Mouse (Mus musculus): ENCODE results near the gene Inmt. TPM values are rescaled to one million over a fixed set of nuclear protein-coding genes. Genes with fewer than 3 reads are reported as not detected.
"Not testable (repeated sequence)": the region's sequence is repeated elsewhere in the genome, so short reads cannot be mapped to it uniquely, and the experiment has no call there.

Gene Inmt
- total RNA-seq (2018; cell fraction: chromatin; rRNA removed) = not detected
- not detected for total RNA-seq (2018; cell fraction: cytosol; rRNA removed)
- total RNA-seq (2018; cell fraction: nucleus; rRNA removed) = not detected
- not detected in 3 replicates for polyA plus RNA-seq (2018)

DNA sequence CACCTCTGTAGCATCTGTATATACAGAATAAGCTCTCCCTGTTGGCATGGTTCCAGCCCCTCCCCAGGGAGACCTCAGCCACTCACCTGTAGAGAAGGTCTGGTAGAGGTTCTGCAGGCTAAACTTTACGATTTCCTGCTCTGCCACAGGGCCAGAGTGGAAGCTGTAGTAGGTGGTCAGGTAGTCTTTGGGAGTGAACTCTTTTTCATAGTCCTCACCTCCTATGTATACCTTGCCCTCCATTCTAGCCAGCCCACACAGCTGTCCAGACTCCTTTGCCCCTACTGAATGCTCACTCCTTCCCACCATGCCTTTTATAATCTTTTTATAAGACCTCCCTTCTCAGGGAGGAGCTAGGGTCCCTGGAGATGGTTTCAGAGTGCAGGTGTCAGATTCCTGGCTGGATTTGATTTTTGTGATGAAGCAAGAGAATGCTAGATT, at the start of gene Inmt:
Gene Inmt (minus strand): TSS at position 303 of the 441 bp plus-strand sequence.
- H3K36me3 ChIP-seq (ENCODE audit: inconsistent target) = no peaks in the 10 kb centered on the region
- no peak within 1 kb of the TSS for H3K27ac ChIP-seq
- H3K79me2 ChIP-seq (ENCODE audit: inconsistent target) = no peaks in the 10 kb centered on the region
- no peak within 1 kb of the TSS for H3K4me3 ChIP-seq (ENCODE audit: inconsistent target)
- WGBS (ENCODE audit: missing documents) = 50% methylated on average over 1 of the region's 1 CpGs

DNA sequence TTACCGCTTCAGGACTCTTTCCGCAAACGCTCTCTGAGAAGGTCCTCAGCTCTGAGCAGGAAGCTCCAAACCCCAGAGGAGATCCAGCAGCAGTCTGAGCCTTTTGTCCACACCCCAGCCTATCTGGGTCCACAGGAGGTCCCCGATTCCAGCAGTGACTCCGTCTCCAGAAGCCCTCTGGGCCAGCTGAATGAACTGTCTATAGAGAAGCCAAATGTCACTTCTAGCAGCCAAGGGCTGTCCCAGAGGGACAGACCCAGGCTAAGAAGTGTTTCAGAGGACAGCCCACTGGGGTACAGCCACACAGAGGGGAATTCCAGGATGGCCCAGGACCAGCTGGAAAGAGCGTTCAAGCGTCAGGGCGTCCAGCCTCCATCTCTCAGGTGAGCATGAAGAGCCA, 49.1 kb upstream of the Inmt start:
- WGBS (ENCODE audit: missing documents) = 98% methylated on average over 8 of the region's 8 CpGs
- Histone ChIP-seq H3K27ac (no peak overlapping the region), H3K79me2 (ENCODE audit: inconsistent target) (no peaks in the 10 kb centered on the region), H3K36me3 (ENCODE audit: inconsistent target) (no peaks in the 10 kb centered on the region), H3K4me3 (ENCODE audit: inconsistent target) (no peak overlapping the region)

DNA sequence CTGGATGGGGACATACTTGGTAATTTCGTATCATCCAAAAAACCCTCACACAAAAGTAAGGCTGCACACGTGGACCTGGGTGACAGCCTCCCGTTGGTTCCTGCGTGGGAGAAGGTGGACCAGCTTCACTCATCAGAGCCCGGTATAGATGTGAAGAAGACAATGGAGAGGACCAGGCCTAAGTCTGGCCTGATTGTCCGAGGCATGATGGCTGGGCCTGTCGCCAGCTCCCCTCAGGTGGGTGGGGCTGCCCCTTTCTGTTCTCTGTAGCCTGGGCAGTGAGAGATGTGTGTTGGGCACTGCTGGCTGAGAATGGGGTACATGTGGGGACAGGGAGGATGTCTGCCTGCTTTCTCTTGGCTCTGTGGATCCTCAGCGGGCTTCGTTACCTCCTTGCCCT, 43.4 kb upstream of the Inmt start:
- H3K79me2 ChIP-seq (ENCODE audit: inconsistent target) = no peaks in the 10 kb centered on the region
- no peaks in the 10 kb centered on the region for H3K36me3 ChIP-seq (ENCODE audit: inconsistent target)
- WGBS (ENCODE audit: missing documents) = 93% methylated on average over 9 of the region's 9 CpGs
- no peak overlapping the region for H3K4me3 ChIP-seq (ENCODE audit: inconsistent target)
- H3K27ac ChIP-seq = no peak overlapping the region

DNA sequence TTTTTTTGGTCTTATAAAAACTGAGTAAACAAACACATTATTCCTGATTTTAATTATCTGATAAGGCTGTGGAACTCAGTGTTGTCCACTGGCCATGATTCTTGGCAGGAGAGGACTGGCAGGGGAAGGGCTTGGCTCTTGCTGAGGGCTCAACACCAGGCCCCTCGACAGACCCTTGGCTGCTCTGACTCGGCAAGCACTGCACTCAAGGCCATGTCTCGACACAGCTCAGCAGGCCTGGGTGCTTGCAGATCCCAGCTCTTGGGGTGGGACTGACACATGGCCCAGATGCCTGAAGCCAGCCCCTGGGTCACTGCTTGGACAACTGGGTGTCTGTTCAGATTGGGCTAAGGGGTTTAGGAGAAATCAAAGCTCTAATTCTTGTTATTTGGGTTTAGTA, 39.7 kb upstream of the Inmt start:
- Histone ChIP-seq H3K27ac (no peak overlapping the region), H3K36me3 (ENCODE audit: inconsistent target) (no peaks in the 10 kb centered on the region)
- 100% methylated on average over 3 of the region's 3 CpGs for WGBS (ENCODE audit: missing documents)

DNA sequence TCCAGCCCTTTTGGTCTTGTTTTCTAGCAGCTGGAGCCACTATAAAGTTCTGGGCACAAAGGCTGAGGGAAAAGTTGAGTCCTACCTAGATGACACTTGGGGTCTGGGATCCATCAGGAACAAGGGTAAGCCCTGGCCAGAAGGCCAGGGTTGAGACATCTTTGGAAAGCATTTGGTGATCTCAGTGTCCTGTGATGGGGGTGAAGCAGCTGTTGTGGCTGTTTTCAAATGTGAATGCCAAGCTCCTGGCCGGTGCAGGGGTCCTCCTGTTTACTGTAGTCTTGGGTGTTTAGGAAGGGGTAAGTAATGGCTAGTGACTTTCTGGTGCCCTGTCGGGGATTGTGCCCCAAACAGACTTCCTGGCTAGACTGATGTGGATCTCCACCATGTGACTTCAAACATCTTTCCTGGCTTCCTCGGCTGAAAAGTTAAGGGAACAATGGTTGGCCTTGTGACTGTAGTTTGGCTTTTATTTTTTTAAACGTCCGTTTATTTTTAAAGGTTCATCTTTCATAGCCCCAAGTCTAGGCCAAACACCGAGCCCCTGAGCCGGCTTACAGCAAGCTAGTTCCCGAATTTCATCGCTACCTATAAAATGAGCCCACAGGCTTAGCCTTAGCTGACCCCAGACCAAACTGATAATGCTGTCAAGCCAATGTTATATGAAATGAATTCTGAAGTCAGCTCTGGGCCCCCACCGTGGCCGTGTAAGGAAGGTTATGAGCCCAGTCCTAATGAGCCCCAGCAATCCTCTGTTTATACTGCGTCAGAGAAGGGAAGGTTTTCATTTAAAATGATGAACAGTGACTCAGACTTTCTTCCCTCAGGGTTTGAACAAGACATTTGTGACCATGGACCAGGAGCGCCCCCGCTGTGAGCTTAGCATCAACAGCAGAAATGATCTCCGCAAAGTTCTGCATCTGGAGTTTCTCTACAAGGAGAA, 35.9 kb upstream of the Inmt start:
- H3K27ac ChIP-seq = no peak overlapping the region
- H3K36me3 ChIP-seq (ENCODE audit: inconsistent target) = no peaks in the 10 kb centered on the region
- 91% methylated on average over 15 of the region's 15 CpGs for WGBS (ENCODE audit: missing documents)
- no peaks in the 10 kb centered on the region for H3K79me2 ChIP-seq (ENCODE audit: inconsistent target)
- no peak overlapping the region for H3K4me3 ChIP-seq (ENCODE audit: inconsistent target)

More for the DNA sequence above, 39.7 kb upstream of the Inmt start:
- H3K79me2 ChIP-seq (ENCODE audit: inconsistent target) = no peaks in the 10 kb centered on the region
- H3K4me3 ChIP-seq (ENCODE audit: inconsistent target) = no peak overlapping the region

DNA sequence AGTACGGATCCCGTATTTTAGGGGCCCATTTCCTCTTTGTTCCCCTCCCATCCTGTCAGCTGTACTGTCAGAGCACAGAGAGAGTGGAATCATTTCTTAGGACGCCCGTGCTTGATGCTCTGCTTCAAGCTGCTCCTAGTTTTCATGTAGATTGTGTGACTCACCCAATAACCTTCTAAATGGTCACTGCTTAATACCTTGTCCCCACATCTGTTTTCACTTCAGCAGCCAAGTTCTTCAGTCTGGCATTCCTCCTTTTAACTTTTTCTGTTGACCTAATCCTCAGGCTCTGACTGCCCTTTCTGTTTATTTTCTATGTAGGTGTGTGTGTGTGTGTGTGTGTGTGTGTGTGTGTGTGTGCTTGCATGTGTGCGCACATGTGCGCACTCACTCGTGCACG, 32.9 kb upstream of the Inmt start:
- no peaks in the 10 kb centered on the region for H3K36me3 ChIP-seq (ENCODE audit: inconsistent target)
- 82% methylated on average over 8 of the region's 8 CpGs for WGBS (ENCODE audit: missing documents)
- H3K4me3 ChIP-seq (ENCODE audit: inconsistent target) = no peak overlapping the region
- H3K27ac ChIP-seq = no peak overlapping the region
- H3K79me2 ChIP-seq (ENCODE audit: inconsistent target) = no peaks in the 10 kb centered on the region

DNA sequence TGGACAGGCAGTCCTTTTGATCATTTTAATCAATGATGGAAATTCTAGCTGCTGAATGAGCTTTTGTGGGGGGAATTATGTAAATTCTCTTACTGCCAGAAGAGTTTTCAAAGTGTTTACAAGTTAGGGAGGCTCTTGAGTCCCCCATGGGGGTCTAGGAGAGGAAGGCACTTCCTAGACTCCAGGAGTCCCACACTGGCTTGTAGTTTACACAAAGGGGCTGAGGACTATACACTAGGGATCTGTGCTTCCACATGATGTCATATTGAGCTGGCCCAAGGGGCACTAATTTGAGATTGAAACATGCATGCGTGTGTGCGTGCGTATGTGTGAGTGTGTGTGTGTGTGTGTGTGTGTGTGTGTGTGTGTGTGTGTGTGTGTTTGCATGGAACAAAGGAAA, 29.1 kb upstream of the Inmt start:
- 100% methylated on average over 3 of the region's 3 CpGs for WGBS (ENCODE audit: missing documents)
- Histone ChIP-seq H3K79me2 (ENCODE audit: inconsistent target) (no peaks in the 10 kb centered on the region), H3K36me3 (ENCODE audit: inconsistent target) (no peaks in the 10 kb centered on the region), H3K27ac (no peak overlapping the region), H3K4me3 (ENCODE audit: inconsistent target) (peak overlapping the region; percentile 49; the same call in 1 of the 2 replicates)

DNA sequence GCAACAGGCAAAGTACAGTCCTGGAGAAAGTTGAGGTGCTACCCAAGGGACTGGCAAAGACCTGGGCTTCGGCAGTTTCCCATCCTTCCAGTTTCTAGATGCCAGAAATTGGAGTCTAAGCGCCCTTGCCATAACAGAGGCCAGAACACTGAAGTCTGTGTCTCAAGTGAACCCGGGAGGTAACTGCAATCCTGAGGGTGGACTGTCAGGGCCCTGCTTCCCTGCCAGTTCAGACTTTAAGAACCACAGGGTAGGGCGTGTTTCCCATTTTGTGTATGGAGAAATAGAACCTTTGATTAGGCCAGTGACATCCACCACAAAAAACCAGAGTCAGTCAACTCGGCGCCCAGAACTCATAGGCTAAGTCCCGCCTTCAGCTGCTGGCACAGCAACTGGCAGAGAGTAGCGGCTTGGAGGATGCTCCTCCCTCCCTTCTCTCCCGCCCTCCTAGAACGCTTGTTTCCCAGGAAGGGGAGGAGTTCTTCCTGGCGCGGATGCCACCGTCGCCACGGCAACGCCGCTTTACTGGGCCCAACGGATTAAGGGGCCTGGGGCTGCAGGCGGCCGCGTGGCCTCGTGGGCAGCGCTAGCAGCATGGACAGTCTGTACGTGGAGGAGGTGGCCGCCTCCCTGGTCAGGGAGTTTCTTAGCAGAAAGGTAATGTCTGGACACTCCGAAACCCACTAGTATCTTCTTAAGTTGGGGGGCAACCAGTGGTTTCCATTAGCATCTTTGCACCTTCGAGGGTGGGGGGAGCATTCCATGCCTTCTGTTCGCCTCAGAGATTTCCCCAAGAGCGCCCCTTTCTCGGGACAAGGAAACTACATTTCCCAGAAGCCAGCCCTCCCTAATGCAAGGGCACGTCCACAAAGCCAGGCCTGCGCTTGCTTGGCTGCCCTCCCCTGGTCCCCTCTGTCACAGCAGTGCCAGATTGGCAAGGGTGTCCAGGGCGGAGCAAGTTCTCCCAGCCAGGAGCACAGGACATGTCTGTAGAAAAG, 28.4 kb upstream of the Inmt start, which contains the start of gene Mindy4:
Gene Mindy4 (plus strand): TSS at position 471 of the 998 bp plus-strand sequence.
- Histone ChIP-seq H3K27ac (peak within 1 kb of the TSS; percentile 39), H3K36me3 (ENCODE audit: inconsistent target) (no peaks in the 10 kb centered on the region), H3K4me3 (ENCODE audit: inconsistent target) (peak within 1 kb of the TSS; percentile 49), H3K79me2 (ENCODE audit: inconsistent target) (no peaks in the 10 kb centered on the region)
- WGBS (ENCODE audit: missing documents) = 9% methylated on average over 33 of the region's 33 CpGs

DNA sequence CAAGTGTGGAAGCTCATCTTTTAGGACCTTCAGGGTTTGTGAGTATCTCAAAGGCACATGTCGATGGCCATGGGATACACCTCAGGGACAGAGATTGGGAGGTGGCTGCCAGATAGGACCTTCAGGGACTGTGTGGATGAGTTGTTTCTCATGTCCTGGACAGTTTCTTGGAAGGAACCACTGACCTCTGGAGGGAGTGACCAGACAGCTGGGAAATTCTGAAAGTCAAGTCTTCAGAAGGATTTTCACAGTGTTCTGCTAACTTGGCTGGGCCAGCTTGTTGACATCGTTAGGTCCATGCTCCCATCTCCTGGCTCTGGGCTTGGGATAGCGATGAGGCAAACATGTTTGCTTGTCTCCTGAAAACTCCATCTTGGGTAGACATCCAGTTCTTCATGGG, 24.2 kb upstream of the Inmt start:
- 89% methylated on average over 3 of the region's 3 CpGs for WGBS (ENCODE audit: missing documents)
- no peaks in the 10 kb centered on the region for H3K79me2 ChIP-seq (ENCODE audit: inconsistent target)
- H3K36me3 ChIP-seq (ENCODE audit: inconsistent target) = no peaks in the 10 kb centered on the region
- H3K4me3 ChIP-seq (ENCODE audit: inconsistent target) = no peak overlapping the region
- H3K27ac ChIP-seq = no peak overlapping the region

DNA sequence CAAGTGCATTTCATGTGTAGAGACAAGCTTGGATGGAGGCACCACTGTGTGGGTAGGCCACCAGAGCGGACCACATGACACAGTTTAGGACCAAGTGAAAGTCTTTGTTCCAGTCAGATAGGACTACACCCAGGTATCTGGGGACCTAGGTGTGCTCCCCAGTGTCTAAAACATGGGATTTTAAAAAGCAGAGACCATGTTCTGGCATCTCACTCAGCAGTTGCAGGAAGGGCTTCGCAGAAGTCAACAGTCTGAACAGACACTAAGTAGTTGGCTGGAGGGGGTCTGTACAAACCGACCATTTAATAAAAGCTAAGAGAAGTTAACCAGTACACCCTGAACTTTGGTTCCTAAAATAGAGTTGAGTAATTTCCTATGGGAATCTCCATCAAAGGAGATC, 18.3 kb upstream of the Inmt start:
- H3K36me3 ChIP-seq (ENCODE audit: inconsistent target) = no peaks in the 10 kb centered on the region

DNA sequence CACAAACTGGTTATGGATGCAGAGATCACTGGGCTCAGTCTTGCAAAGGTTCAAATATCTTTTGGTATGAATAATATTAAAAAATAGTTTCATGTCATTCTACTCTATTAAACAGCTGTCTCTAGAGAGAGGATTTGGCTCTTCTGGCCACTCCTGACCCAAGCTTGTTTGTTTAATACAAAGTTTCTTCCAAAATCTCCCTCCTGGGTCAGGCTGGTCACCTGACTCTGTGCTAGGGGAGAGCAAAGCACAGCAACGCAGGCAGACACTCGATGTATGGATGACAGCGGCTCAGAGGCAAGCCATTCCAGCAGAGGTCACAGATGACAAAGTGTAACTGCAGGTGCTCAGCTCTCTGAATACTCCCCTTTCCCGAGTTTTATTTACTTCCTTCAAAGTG, 16.7 kb upstream of the Inmt start:
- WGBS (ENCODE audit: missing documents) = 76% methylated on average over 4 of the region's 4 CpGs
- no peaks in the 10 kb centered on the region for H3K79me2 ChIP-seq (ENCODE audit: inconsistent target)
- no peaks in the 10 kb centered on the region for H3K36me3 ChIP-seq (ENCODE audit: inconsistent target)
- H3K4me3 ChIP-seq (ENCODE audit: inconsistent target) = no peak overlapping the region
- H3K27ac ChIP-seq = no peak overlapping the region

More for the DNA sequence above, 18.3 kb upstream of the Inmt start:
- no peak overlapping the region for H3K4me3 ChIP-seq (ENCODE audit: inconsistent target)
- 100% methylated on average over 3 of the region's 3 CpGs for WGBS (ENCODE audit: missing documents)
- H3K27ac ChIP-seq = no peak overlapping the region
- H3K79me2 ChIP-seq (ENCODE audit: inconsistent target) = no peaks in the 10 kb centered on the region

DNA sequence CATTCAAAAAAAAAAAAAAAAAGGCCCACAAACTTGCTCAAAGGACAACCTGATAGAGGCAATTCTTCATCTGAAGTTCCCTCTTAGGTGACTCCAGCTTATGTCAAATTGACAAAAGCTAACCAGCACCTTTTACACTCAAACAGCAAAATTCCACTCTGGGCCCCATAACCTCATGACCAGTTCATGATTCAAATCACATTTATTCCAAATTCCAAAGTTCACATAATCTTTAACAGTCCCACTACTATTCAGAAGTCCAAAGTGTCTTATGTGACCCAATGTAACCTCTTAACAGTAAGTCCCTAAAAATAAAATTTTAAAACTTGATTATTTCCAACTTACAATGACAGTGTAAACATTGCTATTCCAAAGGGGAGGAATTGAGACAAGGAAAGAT, 14.6 kb upstream of the Inmt start:
- Histone ChIP-seq H3K4me3 (ENCODE audit: inconsistent target) (no peak overlapping the region), H3K79me2 (ENCODE audit: inconsistent target) (no peaks in the 10 kb centered on the region)

DNA sequence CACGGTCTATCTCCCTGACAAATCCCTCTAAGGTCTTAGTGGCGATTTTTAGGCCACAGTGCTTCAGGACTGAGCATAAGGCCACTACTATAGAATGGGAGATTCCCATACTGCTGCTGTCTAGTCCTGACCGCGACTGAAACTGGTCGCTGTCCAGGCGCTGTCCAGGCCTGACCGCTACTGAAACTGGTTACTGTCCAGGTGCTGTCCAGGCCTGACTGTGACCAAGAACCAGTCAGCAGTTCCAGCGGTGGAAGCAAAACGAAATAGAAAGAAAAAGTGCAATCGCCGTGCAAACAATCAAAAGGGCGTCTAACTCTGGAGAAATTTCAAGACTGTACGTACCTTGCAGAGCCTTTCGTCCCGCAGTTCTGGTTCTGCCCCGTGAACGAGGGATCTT, 13.0 kb upstream of the Inmt start:
- not testable (repeated sequence) for H3K79me2 ChIP-seq (ENCODE audit: inconsistent target); H3K36me3 ChIP-seq (ENCODE audit: inconsistent target); H3K4me3 ChIP-seq (ENCODE audit: inconsistent target); H3K27ac ChIP-seq
- 97% methylated on average over 15 of the region's 17 CpGs for WGBS (ENCODE audit: missing documents)

More for the DNA sequence above, 14.6 kb upstream of the Inmt start:
- H3K27ac ChIP-seq = no peak overlapping the region
- no peaks in the 10 kb centered on the region for H3K36me3 ChIP-seq (ENCODE audit: inconsistent target)

DNA sequence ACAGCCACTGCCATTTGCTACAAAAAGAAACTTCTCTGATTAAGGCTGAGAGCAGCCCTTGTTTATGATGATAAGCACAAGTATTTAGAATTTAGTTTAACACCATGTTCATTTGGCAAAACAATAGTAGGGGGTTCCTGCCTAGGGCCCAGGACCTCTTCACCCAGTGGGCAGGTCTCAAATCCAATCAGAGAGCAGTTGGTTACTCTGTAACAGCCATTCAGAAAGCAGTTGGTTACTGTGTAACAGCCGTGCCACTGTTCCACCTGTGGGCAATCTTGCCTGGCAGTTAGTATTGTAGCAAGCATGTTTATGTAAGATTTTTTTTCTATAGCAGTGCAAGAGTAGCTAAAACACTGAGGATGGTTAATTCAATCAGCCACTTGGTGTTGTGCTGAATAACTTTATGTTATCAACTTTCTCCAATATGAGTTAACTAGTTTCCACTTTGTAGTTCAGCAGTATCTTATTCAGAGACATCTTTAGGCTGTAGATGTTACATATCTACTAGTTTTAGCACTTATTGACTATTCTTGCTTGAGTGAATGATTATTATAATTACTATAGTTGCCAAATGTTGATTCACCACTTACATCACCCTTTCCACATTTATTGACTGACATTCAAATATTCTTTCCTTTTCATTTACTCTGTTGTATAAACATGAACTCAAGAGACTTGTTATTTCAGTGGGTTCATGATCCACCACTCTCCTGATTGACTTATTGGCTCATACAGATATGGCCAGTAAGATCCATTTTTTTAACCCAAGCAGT, 8.0 kb upstream of the Inmt start:
- Histone ChIP-seq H3K27ac (no peak overlapping the region), H3K36me3 (ENCODE audit: inconsistent target) (no peaks in the 10 kb centered on the region), H3K79me2 (ENCODE audit: inconsistent target) (no peaks in the 10 kb centered on the region), H3K4me3 (ENCODE audit: inconsistent target) (no peak overlapping the region)
- 70% methylated on average over 1 of the region's 1 CpGs for WGBS (ENCODE audit: missing documents)
